Mouse (Mus musculus) limb, embryonic 10.5 days (tissue): Measurements from ENCODE around the gene Zbed3. TPM values are rescaled to one million over a fixed set of nuclear protein-coding genes. Genes with fewer than 3 reads are reported as not detected.

Source experiments
- DNase-seq: peaks from one replicate; pipeline ENCODE4 v3.0.0-alpha.2; 2017; ENCODE audit warnings: low spot score
- H3K27ac ChIP-seq: fragments of 300-500 bp; sonication (generic); 2 replicates; pipeline ENCODE4 v1.5.1; 2016; ENCODE audit warnings: mild to moderate bottlenecking
- H3K27me3 ChIP-seq: fragments of 300-500 bp; sonication (generic); 2 replicates; pipeline ENCODE4 v1.6.1; 2016; ENCODE audit warnings: low read depth, mild to moderate bottlenecking; ENCODE audit not compliant: poor library complexity, severe bottlenecking
- H3K36me3 ChIP-seq: fragments of 300-500 bp; sonication (generic); 2 replicates; pipeline ENCODE4 v1.6.1; 2016; ENCODE audit warnings: mild to moderate bottlenecking, moderate library complexity
- H3K4me1 ChIP-seq: fragments of 300-500 bp; sonication (generic); 2 replicates; pipeline ENCODE4 v1.6.1; 2016
- H3K4me3 ChIP-seq: fragments of 300-500 bp; sonication (generic); 2 replicates; pipeline ENCODE4 v1.5.1; 2016; ENCODE audit warnings: mild to moderate bottlenecking, moderate library complexity
- H3K9me3 ChIP-seq: fragments of 300-500 bp; sonication (generic); replicated peaks from 2 replicates; pipeline ENCODE4 v1.6.1; 2016; ENCODE audit warnings: mild to moderate bottlenecking
- WGBS: fragments of 180-500 bp; shearing (Covaris S2); methylation state at CpG from one replicate; pipeline ENCODE4 v1.1.7; 2016; 5-methylcytosine and 5-hydroxymethylcytosine counted together
- polyA plus RNA-seq: library from polyadenylated mRNA; unstranded; fragments of >200 nt; fragmentation: Nextera tagmentation; extraction: Ambion mirVana; gene quantifications from 2 replicates; pipeline ENCODE4 v1.2.1, GENCODE M21; 2016

Zbed3 gene
- polyA plus RNA-seq, 1 experiment from 2014 or later: 98.6 TPM

- H3K4me3 ChIP-seq: peak overlapping the region; percentile 75
- peaks cover 8% of the 10 kb centered on the region for H3K36me3 ChIP-seq
- H3K27me3 ChIP-seq: no peaks in the 10 kb centered on the region
- peaks cover 32% of the 10 kb centered on the region for H3K4me1 ChIP-seq
- no peaks in the 10 kb centered on the region for H3K9me3 ChIP-seq
- WGBS: 27% methylated on average over 15 of the region's 15 CpGs
- peak; percentile 80 for DNase-seq
- H3K27ac ChIP-seq: peak overlapping the region; percentile 100
These were observed 676 bp downstream of the Zbed3 start for GRCm38 (mm10) chr13:95323950-95324625.

GRCm38 (mm10) chr13:95324626-95325079 lies 1.2 kb downstream of the Zbed3 start:
- peaks cover 9% of the 10 kb centered on the region for H3K36me3 ChIP-seq
- peak; percentile 67 for DNase-seq
- no peaks in the 10 kb centered on the region for H3K27me3 ChIP-seq
- no peaks in the 10 kb centered on the region for H3K9me3 ChIP-seq
- peak overlapping the region; percentile 75 for H3K4me3 ChIP-seq
- peaks cover 30% of the 10 kb centered on the region for H3K4me1 ChIP-seq
- H3K27ac ChIP-seq: peak overlapping the region; percentile 100
- whole genome bisulfite sequencing: under 1% methylated on average over 22 of the region's 22 CpGs

- Histone ChIP-seq H3K4me1 (peaks cover 28% of the 10 kb centered on the region), H3K36me3 (peaks cover 11% of the 10 kb centered on the region), H3K4me3 (peak overlapping the region; percentile 75), H3K27ac (peak overlapping the region; percentile 100), H3K27me3 (no peaks in the 10 kb centered on the region), H3K9me3 (no peaks in the 10 kb centered on the region)
- DNase-seq: peak; percentile 88
- under 1% methylated on average over 63 of the region's 63 CpGs for WGBS
These were observed 1.9 kb downstream of the Zbed3 start for GRCm38 (mm10) chr13:95325080-95325906.

- DNase-seq: no peak
- Histone ChIP-seq H3K27me3 (no peaks in the 10 kb centered on the region), H3K4me3 (peak overlapping the region; percentile 75), H3K9me3 (no peaks in the 10 kb centered on the region), H3K36me3 (peaks cover 15% of the 10 kb centered on the region), H3K4me1 (peaks cover 27% of the 10 kb centered on the region), H3K27ac (peak overlapping the region; percentile 100)
- 10% methylated on average over 5 of the region's 5 CpGs for WGBS
These were observed 2.6 kb downstream of the Zbed3 start for GRCm38 (mm10) chr13:95325907-95326550.

- Histone ChIP-seq H3K4me1 (peaks cover 27% of the 10 kb centered on the region), H3K36me3 (peaks cover 18% of the 10 kb centered on the region), H3K27me3 (no peaks in the 10 kb centered on the region), H3K9me3 (no peaks in the 10 kb centered on the region), H3K4me3 (peak overlapping the region; percentile 75), H3K27ac (peak overlapping the region; percentile 100)
- peak; percentile 71 for DNase-seq
- WGBS: 4% methylated on average over 21 of the region's 21 CpGs
These were observed 3.4 kb downstream of the Zbed3 start for GRCm38 (mm10) chr13:95326611-95327344.

- 5% methylated on average over 5 of the region's 5 CpGs for WGBS
- Histone ChIP-seq H3K9me3 (no peaks in the 10 kb centered on the region), H3K4me1 (peaks cover 27% of the 10 kb centered on the region), H3K27me3 (no peaks in the 10 kb centered on the region), H3K27ac (peak overlapping the region; percentile 100), H3K4me3 (peak overlapping the region; percentile 75), H3K36me3 (peaks cover 22% of the 10 kb centered on the region)
- DNase-seq: peak; percentile 56
These were observed 3.9 kb downstream of the Zbed3 start for GRCm38 (mm10) chr13:95327345-95327741.

- DNase-seq: no peak
- no peak overlapping the region for H3K4me3 ChIP-seq
These were observed 5.4 kb downstream of the Zbed3 start for GRCm38 (mm10) chr13:95328767-95329166.

GRCm38 (mm10) chr13:95330507-95330906 lies 7.1 kb downstream of the Zbed3 start:
- Histone ChIP-seq H3K9me3 (no peaks in the 10 kb centered on the region), H3K27me3 (no peaks in the 10 kb centered on the region), H3K4me3 (no peak overlapping the region), H3K36me3 (peaks cover 45% of the 10 kb centered on the region), H3K4me1 (peaks cover 27% of the 10 kb centered on the region), H3K27ac (no peak overlapping the region)
- no peak for DNase-seq
- 60% methylated on average over 11 of the region's 11 CpGs for WGBS

More at GRCm38 (mm10) chr13:95328767-95329166, 5.4 kb downstream of the Zbed3 start:
- Histone ChIP-seq H3K4me1 (peaks cover 27% of the 10 kb centered on the region), H3K36me3 (peaks cover 29% of the 10 kb centered on the region), H3K27ac (no peak overlapping the region), H3K27me3 (no peaks in the 10 kb centered on the region), H3K9me3 (no peaks in the 10 kb centered on the region)
- WGBS: 95% methylated on average over 11 of the region's 11 CpGs

- Histone ChIP-seq H3K4me3 (no peak overlapping the region), H3K27me3 (no peaks in the 10 kb centered on the region), H3K4me1 (peaks cover 18% of the 10 kb centered on the region), H3K9me3 (no peaks in the 10 kb centered on the region), H3K27ac (no peak overlapping the region), H3K36me3 (peaks cover 61% of the 10 kb centered on the region)
- 90% methylated on average over 11 of the region's 11 CpGs for WGBS
- no peak for DNase-seq
These were observed 8.9 kb downstream of the Zbed3 start for GRCm38 (mm10) chr13:95332086-95332899.

- no peak overlapping the region for H3K27ac ChIP-seq
- no peaks in the 10 kb centered on the region for H3K9me3 ChIP-seq
- H3K27me3 ChIP-seq: no peaks in the 10 kb centered on the region
- no peak for DNase-seq
- H3K36me3 ChIP-seq: peaks cover 75% of the 10 kb centered on the region
- H3K4me3 ChIP-seq: no peak overlapping the region
- WGBS: 72% methylated on average over 40 of the region's 40 CpGs
- no peaks in the 10 kb centered on the region for H3K4me1 ChIP-seq
These were observed 12.8 kb downstream of the Zbed3 start for GRCm38 (mm10) chr13:95336122-95336677.

- WGBS: 90% methylated on average over 8 of the region's 8 CpGs
- H3K27ac ChIP-seq: no peak overlapping the region
- no peak overlapping the region for H3K4me3 ChIP-seq
- no peaks in the 10 kb centered on the region for H3K9me3 ChIP-seq
- DNase-seq: no peak
- peaks cover 25% of the 10 kb centered on the region for H3K36me3 ChIP-seq
- no peaks in the 10 kb centered on the region for H3K4me1 ChIP-seq
- H3K27me3 ChIP-seq: no peaks in the 10 kb centered on the region
These were observed 20.1 kb downstream of the Zbed3 start for GRCm38 (mm10) chr13:95343470-95343869.
